Mouse (Mus musculus): ENCODE data around the gene Mylpf. TPM values are rescaled to one million over a fixed set of nuclear protein-coding genes. Genes with fewer than 3 reads are reported as not detected.
A peak's percentile ranks its signal among the peaks of the same experiment; 100 is the strongest.

The Mylpf gene
- polyA plus RNA-seq, 1 experiment, result 12.3 TPM

- Histone ChIP-seq H3K4me3 (ENCODE audit: control insufficient read depth, insufficient read depth, low read length) (no peak overlapping the region), H3K36me3 (ENCODE audit: control insufficient read depth, insufficient read depth, low read length) (peaks cover 14% of the 10 kb centered on the region), H3K4me1 (replicated peaks; ENCODE audit: control insufficient read depth, insufficient read depth, low read length) (peaks cover 57% of the 10 kb centered on the region), H3K27me3 (ENCODE audit: control insufficient read depth, insufficient read depth, low read length) (no peaks in the 10 kb centered on the region), H3K27ac (ENCODE audit: control insufficient read depth, insufficient read depth, low read length) (peak overlapping the region; percentile 72)
- TF ChIP-seq CTCF (IDR thresholded peaks at IDR 0.05; ENCODE audit: borderline replicate concordance, control insufficient read depth, extremely low read depth, insufficient read depth, low read length, poor library complexity) (no peak), POLR2A (IDR thresholded peaks at IDR 0.05; ENCODE audit: control insufficient read depth, extremely low read depth, insufficient read depth, low read length, poor library complexity) (no peak)
- 15% methylated on average over 5 of the region's 5 CpGs for WGBS
- peak; percentile 30 for DNase-seq
Observed at GRCm38 (mm10) chr7:127211014-127211745, 2.5 kb downstream of the Mylpf start.

DNA sequence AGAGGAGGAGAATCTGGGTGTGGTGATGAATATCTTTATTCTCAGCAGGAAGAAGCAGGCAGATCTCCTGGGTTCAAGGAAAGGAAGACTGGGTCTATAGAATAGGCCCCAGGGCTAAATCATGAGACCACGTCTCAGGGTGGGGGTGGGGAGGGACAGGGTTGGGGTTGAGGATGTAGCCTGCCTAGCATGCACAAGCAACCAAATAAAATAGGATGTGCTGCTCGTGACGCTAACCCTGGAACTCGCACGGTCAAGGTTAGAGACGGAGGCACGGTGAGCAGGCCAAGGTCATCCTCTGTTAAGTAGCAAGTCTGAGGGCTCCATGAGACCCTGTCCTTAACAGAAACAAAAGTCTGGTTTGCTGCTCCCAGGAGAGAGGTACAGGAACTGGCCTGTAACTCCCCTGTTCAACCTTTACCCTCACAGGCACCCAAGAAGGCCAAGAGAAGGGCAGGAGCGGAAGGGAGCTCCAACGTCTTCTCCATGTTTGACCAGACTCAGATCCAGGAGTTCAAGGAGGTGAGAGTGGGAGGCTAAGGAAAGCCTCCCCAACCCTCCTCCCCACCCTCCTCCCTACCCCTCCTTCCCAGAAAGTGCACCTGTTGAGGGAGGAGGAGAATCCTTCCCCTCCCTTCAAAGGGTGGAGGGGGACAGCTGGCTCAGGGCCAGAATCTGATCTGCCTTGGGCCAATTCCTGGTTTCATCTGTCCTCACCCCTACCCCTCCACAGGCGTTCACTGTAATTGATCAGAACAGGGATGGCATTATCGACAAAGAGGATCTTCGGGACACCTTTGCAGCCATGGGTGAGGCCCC lies 4.0 kb downstream of the Mylpf start:
- Histone ChIP-seq H3K27ac (ENCODE audit: control insufficient read depth, insufficient read depth, low read length) (no peak overlapping the region), H3K4me1 (replicated peaks; ENCODE audit: control insufficient read depth, insufficient read depth, low read length) (peaks cover 54% of the 10 kb centered on the region), H3K27me3 (ENCODE audit: control insufficient read depth, insufficient read depth, low read length) (no peaks in the 10 kb centered on the region), H3K36me3 (ENCODE audit: control insufficient read depth, insufficient read depth, low read length) (peaks cover 14% of the 10 kb centered on the region), H3K4me3 (ENCODE audit: control insufficient read depth, insufficient read depth, low read length) (no peak overlapping the region)
- TF ChIP-seq CTCF (IDR thresholded peaks at IDR 0.05; ENCODE audit: borderline replicate concordance, control insufficient read depth, extremely low read depth, insufficient read depth, low read length, poor library complexity), result no peak
- TF ChIP-seq POLR2A (IDR thresholded peaks at IDR 0.05; ENCODE audit: control insufficient read depth, extremely low read depth, insufficient read depth, low read length, poor library complexity), result no peak
- WGBS, result 90% methylated on average over 12 of the region's 12 CpGs
- no peak for DNase-seq

GRCm38 (mm10) chr7:127213485-127213884 lies 4.8 kb downstream of the Mylpf start:
- TF ChIP-seq POLR2A (IDR thresholded peaks at IDR 0.05; ENCODE audit: control insufficient read depth, extremely low read depth, insufficient read depth, low read length, poor library complexity), result no peak
- TF ChIP-seq CTCF (IDR thresholded peaks at IDR 0.05; ENCODE audit: borderline replicate concordance, control insufficient read depth, extremely low read depth, insufficient read depth, low read length, poor library complexity), result 0 out of 2 replicates have a peak, but pooled peaks have one; percentile 55
- H3K4me1 ChIP-seq (replicated peaks; ENCODE audit: control insufficient read depth, insufficient read depth, low read length), result peaks cover 55% of the 10 kb centered on the region
- no peak overlapping the region for H3K27ac ChIP-seq (ENCODE audit: control insufficient read depth, insufficient read depth, low read length)
- WGBS, result 61% methylated on average over 7 of the region's 7 CpGs
- H3K4me3 ChIP-seq (ENCODE audit: control insufficient read depth, insufficient read depth, low read length), result no peak overlapping the region
- H3K27me3 ChIP-seq (ENCODE audit: control insufficient read depth, insufficient read depth, low read length), result no peaks in the 10 kb centered on the region
- H3K36me3 ChIP-seq (ENCODE audit: control insufficient read depth, insufficient read depth, low read length), result peaks cover 14% of the 10 kb centered on the region
- peak; percentile 46 for DNase-seq

GRCm38 (mm10) chr7:127213930-127214329 lies 5.2 kb downstream of the Mylpf start:
- peaks cover 14% of the 10 kb centered on the region for H3K36me3 ChIP-seq (ENCODE audit: control insufficient read depth, insufficient read depth, low read length)
- H3K4me3 ChIP-seq (ENCODE audit: control insufficient read depth, insufficient read depth, low read length), result no peak overlapping the region
- H3K27me3 ChIP-seq (ENCODE audit: control insufficient read depth, insufficient read depth, low read length), result no peaks in the 10 kb centered on the region
- no peak overlapping the region for H3K27ac ChIP-seq (ENCODE audit: control insufficient read depth, insufficient read depth, low read length)
- DNase-seq, result no peak
- peaks cover 58% of the 10 kb centered on the region for H3K4me1 ChIP-seq (replicated peaks; ENCODE audit: control insufficient read depth, insufficient read depth, low read length)
- no peak for TF ChIP-seq POLR2A (IDR thresholded peaks at IDR 0.05; ENCODE audit: control insufficient read depth, extremely low read depth, insufficient read depth, low read length, poor library complexity)
- TF ChIP-seq CTCF (IDR thresholded peaks at IDR 0.05; ENCODE audit: borderline replicate concordance, control insufficient read depth, extremely low read depth, insufficient read depth, low read length, poor library complexity), result no peak
- 88% methylated on average over 12 of the region's 12 CpGs for WGBS

- Histone ChIP-seq H3K27me3 (ENCODE audit: control insufficient read depth, insufficient read depth, low read length) (no peaks in the 10 kb centered on the region), H3K4me3 (ENCODE audit: control insufficient read depth, insufficient read depth, low read length) (no peak overlapping the region), H3K36me3 (ENCODE audit: control insufficient read depth, insufficient read depth, low read length) (peaks cover 14% of the 10 kb centered on the region), H3K27ac (ENCODE audit: control insufficient read depth, insufficient read depth, low read length) (no peak overlapping the region), H3K4me1 (replicated peaks; ENCODE audit: control insufficient read depth, insufficient read depth, low read length) (peaks cover 64% of the 10 kb centered on the region)
- TF ChIP-seq POLR2A (IDR thresholded peaks at IDR 0.05; ENCODE audit: control insufficient read depth, extremely low read depth, insufficient read depth, low read length, poor library complexity), result no peak
- TF ChIP-seq CTCF (IDR thresholded peaks at IDR 0.05; ENCODE audit: borderline replicate concordance, control insufficient read depth, extremely low read depth, insufficient read depth, low read length, poor library complexity), result no peak
- WGBS, result 93% methylated on average over 21 of the region's 21 CpGs
- DNase-seq, result no peak
Observed at GRCm38 (mm10) chr7:127214521-127214920, 5.8 kb downstream of the Mylpf start.

DNA sequence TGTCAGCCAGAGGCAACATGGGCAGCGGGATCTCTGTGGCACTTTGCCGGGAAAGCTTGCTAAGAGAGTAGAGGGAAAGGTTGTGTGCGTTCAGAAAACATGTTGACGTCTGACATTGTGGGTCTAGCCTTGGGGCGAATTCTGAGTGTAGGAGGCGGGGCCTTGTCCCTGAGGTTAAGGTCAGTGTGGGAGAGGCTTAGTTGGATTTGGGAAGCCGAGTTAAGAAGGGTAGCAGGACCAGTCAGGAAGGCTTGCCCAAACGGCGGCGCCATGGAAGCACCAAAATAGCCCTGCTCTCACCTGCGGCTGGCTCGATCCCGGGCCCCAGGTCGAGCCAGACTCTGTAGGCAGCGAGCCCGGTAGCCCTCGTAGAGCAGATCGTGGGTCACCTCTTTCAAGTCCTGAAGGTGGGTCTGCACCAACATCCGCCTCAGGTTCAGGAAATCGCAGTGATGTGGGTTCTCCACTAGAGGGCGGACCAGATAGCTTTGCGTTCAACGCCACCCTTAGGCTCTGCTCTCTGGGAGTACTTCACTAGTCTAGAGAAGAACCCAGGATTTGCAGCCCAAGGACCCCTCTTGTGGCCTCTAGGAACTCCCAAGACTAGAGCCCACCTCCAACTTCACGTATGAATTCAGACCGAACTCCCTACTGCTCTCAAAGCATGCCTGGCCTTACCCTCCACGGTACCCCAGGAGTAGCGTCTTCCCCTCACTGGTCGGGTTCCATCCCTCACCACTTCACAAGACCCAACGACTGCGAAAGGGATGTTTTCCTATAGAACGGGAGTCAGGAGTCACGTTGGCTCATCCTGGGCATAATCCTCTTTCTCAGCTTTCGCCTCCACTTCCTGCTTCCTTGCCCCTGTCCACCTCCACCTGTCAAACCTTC lies 6.5 kb downstream of the Mylpf start:
- Histone ChIP-seq H3K27ac (ENCODE audit: control insufficient read depth, insufficient read depth, low read length) (peak overlapping the region; percentile 44; the same call in 1 of the 2 replicates), H3K4me3 (ENCODE audit: control insufficient read depth, insufficient read depth, low read length) (peak overlapping the region; percentile 20), H3K4me1 (replicated peaks; ENCODE audit: control insufficient read depth, insufficient read depth, low read length) (peaks cover 63% of the 10 kb centered on the region), H3K36me3 (ENCODE audit: control insufficient read depth, insufficient read depth, low read length) (peaks cover 14% of the 10 kb centered on the region), H3K27me3 (ENCODE audit: control insufficient read depth, insufficient read depth, low read length) (no peaks in the 10 kb centered on the region)
- 46% methylated on average over 33 of the region's 33 CpGs for WGBS
- TF ChIP-seq POLR2A (IDR thresholded peaks at IDR 0.05; ENCODE audit: control insufficient read depth, extremely low read depth, insufficient read depth, low read length, poor library complexity) (no peak), CTCF (IDR thresholded peaks at IDR 0.05; ENCODE audit: borderline replicate concordance, control insufficient read depth, extremely low read depth, insufficient read depth, low read length, poor library complexity) (peak; percentile 77; the same call in 1 of the 2 replicates)
- peak; percentile 82 for DNase-seq

Data from thymus, adult 2 months (tissue).